Mouse (Mus musculus) olfactory bulb, adult 2 months (tissue): ENCODE measurements around the gene Adprh. TPM values are rescaled to one million over a fixed set of nuclear protein-coding genes. Genes with fewer than 3 reads are reported as not detected.
"Not testable (repeated sequence)": the region's sequence is repeated elsewhere in the genome, so short reads cannot be mapped to it uniquely, and the experiment has no call there.

ENCODE experiments used
- H3K27ac ChIP-seq: fragments of 200-500 bp; 2 replicates; pipeline ENCODE4 v1.5.1; 2012; ENCODE audit warnings: low read depth, low read length; ENCODE audit not compliant: insufficient read depth
- H3K4me1 ChIP-seq: fragments of 200-500 bp; 2 replicates; pipeline ENCODE4 v1.6.1; 2012; ENCODE audit warnings: low read length; ENCODE audit not compliant: control insufficient read depth, insufficient read depth
- H3K4me3 ChIP-seq: fragments of 200-500 bp; 2 replicates; pipeline ENCODE4 v1.5.1; 2012; ENCODE audit warnings: mild to moderate bottlenecking, low read depth, low read length, moderate library complexity; ENCODE audit not compliant: insufficient read depth
- CTCF ChIP-seq: fragments of 200-500 bp; IDR thresholded peaks from 2 replicates; pipeline ENCODE4 v1.5.1; 2012; ENCODE audit warnings: low read depth, mild to moderate bottlenecking, low read length, moderate library complexity; ENCODE audit not compliant: insufficient read depth
- POLR2A ChIP-seq: fragments of 200-500 bp; IDR thresholded peaks from 2 replicates; pipeline ENCODE4 v1.6.1; 2012; ENCODE audit warnings: mild to moderate bottlenecking, low read depth, low read length, moderate library complexity; ENCODE audit not compliant: insufficient read depth
- WGBS: fragments of 180-500 bp; shearing (Covaris S2); methylation state at CpG from one replicate; pipeline ENCODE4 v1.1.7; 2018; 5-methylcytosine and 5-hydroxymethylcytosine counted together
- polyA plus RNA-seq: library from polyadenylated mRNA; stranded (reverse); fragments of >200 nt; gene quantifications from 2 replicates; pipeline ENCODE4 v1.2.4, GENCODE M21; 2012; ENCODE audit warnings: low replicate concordance; ENCODE audit not compliant: missing spikeins, insufficient read depth, insufficient read length

Gene Adprh
- polyA plus RNA-seq, 1 experiment = not detected

DNA sequence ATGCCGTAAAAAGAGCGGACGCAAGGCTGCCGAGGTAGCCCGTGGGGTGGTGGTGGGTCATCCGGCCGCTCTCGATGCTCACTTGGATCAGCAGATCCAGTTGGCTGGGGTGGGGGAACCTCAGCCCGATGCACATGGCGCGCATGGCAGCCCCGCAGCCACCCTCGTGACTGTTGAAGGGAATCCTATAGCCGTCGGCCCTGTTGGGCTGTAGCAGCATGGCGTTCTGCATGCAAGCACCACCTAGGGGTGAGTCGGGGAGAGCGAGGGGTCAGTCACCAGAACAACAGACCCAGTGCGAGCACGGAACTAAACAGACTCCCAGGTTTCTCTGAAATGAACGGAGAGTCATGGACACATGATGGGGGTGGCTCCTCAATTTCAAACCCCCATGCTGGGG lies 5.1 kb downstream of the Adprh start:
- no peak overlapping the region for H3K4me3 ChIP-seq
- H3K4me1 ChIP-seq = peaks cover 12% of the 10 kb centered on the region; the same call in 1 of the 2 replicates
- no peak overlapping the region for H3K27ac ChIP-seq
- no peak for TF ChIP-seq CTCF
- TF ChIP-seq POLR2A = no peak
- WGBS = 87% methylated on average over 21 of the region's 21 CpGs

DNA sequence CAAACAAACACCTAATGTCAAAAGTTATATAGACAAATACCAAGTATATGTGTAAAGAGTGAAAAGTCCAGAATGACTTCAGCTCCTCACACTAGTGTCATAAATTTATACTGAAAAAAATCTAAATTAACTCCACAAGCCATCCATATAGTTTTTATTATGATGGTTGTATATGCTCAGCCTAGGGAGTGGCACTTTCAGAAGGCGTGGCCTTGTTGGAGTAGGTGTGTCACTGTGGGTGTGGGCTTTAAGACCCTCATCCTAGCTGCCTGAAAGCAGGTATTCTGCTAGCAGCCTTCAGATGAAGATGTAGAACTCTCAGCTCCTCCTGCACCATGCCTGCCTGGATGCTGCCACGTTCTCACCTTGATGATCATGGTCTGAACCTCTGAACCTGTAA lies 6.4 kb downstream of the Adprh start:
- H3K4me1 ChIP-seq = not testable (repeated sequence)
- WGBS = 97% methylated on average over 2 of the region's 2 CpGs

DNA sequence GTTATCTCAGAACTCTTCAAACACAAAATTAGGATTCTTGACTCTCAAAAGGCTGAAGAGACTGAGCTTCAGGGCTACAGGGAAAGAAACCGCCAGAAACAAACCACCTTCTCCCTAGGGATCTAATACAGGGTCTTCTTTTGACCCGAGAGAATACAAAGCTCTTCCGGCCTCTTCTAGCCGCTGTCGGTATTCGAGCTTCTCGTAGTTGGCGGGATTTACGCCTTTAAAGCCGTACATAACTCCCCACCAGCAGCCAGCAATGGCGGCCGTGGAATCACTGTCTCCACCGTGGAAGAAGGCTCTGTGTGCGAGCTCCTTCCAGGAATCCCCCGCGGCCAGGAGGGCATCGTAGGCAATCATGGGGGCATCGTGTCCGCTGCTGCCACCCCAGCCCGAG lies 6.9 kb downstream of the Adprh start:
- Histone ChIP-seq H3K27ac (no peak overlapping the region), H3K4me1 (peaks cover 8% of the 10 kb centered on the region; the same call in 1 of the 2 replicates), H3K4me3 (no peak overlapping the region)
- WGBS = 95% methylated on average over 20 of the region's 20 CpGs
- TF ChIP-seq CTCF = no peak
- TF ChIP-seq POLR2A = no peak

More for the DNA sequence above, 6.4 kb downstream of the Adprh start:
- H3K4me3 ChIP-seq, H3K27ac ChIP-seq: not testable (repeated sequence)

DNA sequence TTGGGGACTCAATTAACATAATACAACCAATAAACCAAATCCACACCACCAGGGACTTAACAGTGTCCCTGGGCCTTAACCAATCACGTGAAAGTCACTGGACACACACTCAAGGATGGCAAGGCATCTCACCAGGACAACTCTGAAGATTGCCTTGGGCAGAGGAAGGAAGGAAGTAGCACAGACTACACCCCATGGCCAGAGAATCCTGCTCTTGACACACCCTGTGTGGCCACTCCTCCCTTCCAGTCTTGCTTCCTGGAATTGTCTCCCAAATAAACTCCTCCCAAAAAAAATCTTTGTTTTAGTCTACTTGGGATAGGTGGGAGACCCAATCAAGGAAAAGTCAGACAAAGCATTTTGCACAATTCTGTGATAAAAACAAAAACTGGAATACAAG lies 7.5 kb downstream of the Adprh start:
- Histone ChIP-seq H3K27ac (no peak overlapping the region), H3K4me1 (peaks cover 3% of the 10 kb centered on the region; the same call in 1 of the 2 replicates), H3K4me3 (no peak overlapping the region)
- TF ChIP-seq CTCF (no peak), POLR2A (no peak)
- WGBS = 97% methylated on average over 1 of the region's 1 CpGs

DNA sequence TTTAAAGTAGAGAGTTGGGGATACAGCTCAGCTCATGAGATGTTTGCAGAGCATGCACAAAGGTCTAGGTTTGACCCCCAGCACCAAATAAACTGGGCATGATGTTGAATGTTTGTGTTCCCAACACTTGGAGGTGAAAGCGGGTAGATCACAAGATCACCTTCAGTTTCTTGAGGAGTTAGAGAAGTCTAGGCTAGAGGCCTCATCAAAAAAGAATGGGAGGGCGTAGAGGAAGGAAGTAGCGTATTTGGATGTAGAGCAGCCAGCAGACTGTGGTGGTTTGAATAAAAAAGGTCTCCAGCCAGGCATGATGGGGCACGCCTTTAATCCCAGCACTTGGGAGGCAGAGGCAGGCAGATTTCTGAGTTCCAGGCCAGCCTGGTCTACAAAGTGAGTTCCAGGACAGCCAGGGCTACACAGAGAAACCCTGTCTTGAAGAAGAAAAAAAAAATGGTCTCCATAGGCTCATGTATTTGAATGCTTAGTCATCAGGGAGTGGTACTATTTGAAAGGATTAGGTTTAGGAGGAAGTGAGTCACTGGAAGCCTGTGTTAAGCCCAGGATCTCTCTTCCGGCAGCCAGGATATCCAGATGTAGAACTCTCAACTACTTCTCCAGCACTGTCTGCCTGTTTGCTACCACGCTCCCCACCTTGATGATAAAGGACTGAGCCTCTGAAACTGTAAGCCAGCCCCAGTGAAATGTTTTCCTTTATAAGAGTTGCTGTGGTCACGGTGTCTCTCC lies 8.6 kb downstream of the Adprh start:
- Histone ChIP-seq H3K27ac (no peak overlapping the region), H3K4me3 (no peak overlapping the region), H3K4me1 (0 out of 2 replicates have a peak, but pooled peaks cover 3% of the 10 kb centered on the region)
- TF ChIP-seq POLR2A = no peak
- no peak for TF ChIP-seq CTCF
- WGBS = 90% methylated on average over 7 of the region's 7 CpGs

DNA sequence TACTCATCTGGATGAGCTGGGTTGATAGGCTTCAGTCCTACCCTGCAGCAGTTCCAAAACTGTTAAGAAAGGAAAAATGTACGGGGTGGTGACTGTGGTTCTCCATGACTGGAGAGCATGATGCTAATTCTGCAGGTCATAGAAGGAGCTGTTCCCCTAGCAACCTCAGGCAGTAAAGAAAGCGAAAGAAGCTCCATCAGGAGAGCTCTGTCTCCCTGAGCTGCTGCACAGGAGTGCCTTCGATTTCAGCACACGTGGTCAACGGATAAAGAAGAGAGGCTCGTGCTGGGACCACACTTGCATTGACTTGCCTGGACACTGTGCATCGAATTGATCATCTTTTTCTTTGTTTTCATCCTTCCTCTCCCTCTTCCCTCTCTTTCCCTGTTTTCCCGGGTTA lies 10.3 kb downstream of the Adprh start:
- WGBS = 81% methylated on average over 8 of the region's 8 CpGs

DNA sequence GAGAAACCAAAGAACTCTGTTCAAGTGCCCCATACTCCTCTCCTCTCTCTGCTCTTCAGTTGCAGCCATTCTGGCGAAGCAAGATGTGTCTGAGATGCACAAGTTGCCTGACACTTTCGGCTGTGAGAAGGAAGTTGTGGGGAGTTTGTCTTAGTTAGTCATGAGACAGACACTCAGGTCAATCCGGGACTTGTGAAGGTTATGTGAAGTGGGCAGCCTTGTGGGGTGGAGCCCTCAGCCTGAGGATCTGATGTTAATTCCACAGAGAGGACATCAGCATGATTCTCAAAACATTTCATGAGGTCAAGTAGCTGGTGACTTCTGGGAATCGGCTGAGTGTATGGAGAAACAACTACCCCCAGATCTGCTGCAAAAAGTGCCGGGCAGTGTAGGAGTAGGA lies 10.9 kb downstream of the Adprh start:
- Histone ChIP-seq H3K27ac (no peak overlapping the region), H3K4me3 (no peak overlapping the region), H3K4me1 (no peaks in the 10 kb centered on the region)
- no peak for TF ChIP-seq POLR2A
- no peak for TF ChIP-seq CTCF
- 87% methylated on average over 5 of the region's 5 CpGs for WGBS

More for the DNA sequence above, 10.3 kb downstream of the Adprh start:
- Histone ChIP-seq H3K27ac (no peak overlapping the region), H3K4me1 (no peaks in the 10 kb centered on the region), H3K4me3 (no peak overlapping the region)
- TF ChIP-seq CTCF = no peak
- TF ChIP-seq POLR2A = no peak

DNA sequence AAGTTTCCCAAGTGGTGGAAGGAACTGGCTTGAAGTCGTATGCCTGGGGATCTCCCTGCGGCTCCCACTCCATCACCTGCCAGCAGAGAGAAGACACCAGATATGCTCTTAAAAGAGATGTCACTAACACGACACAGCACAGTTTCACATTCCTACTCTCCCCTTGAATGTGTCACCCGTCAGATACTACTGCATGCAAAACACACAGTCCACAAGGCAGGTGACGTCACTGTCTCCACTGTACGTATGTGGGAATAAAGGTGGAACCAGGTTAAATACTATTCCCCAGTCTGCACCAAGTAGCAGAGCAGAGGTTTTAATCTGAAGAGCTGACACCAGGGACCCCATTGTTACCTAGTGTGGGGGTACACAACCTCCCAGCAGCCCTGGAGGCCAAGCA lies 12.1 kb downstream of the Adprh start:
- H3K4me3 ChIP-seq = no peak overlapping the region
- no peaks in the 10 kb centered on the region for H3K4me1 ChIP-seq
- TF ChIP-seq CTCF (no peak), POLR2A (no peak)
- no peak overlapping the region for H3K27ac ChIP-seq
- 86% methylated on average over 6 of the region's 6 CpGs for WGBS

DNA sequence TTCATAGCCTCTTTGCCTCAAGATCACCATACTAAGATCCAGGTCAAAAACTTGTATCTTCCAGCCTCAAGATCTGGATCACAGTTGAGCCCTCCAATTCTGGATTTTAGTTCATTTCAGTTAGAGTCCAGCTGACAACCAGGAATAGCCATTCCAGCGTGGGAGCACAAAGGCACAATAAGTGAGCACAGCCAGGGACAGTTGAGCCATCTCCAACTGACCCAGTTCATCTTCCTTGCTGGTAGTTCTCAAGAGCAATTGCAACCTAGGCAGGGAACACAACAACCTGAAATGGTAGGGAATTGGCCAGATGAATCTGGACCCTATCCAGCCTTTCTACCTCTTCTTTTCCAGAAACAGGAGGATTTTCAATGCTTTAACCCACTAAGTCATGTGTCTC lies 13.3 kb downstream of the Adprh start:
- WGBS = 79% methylated on average over 1 of the region's 1 CpGs
- H3K4me3 ChIP-seq = no peak overlapping the region
- no peaks in the 10 kb centered on the region for H3K4me1 ChIP-seq
- no peak for TF ChIP-seq POLR2A
- no peak for TF ChIP-seq CTCF
- no peak overlapping the region for H3K27ac ChIP-seq
